Mouse (Mus musculus) liver, embryonic 13.5 days (tissue): Measurements from ENCODE around the gene Adgrl1. TPM values are rescaled to one million over a fixed set of nuclear protein-coding genes. Genes with fewer than 3 reads are reported as not detected.

Experiments
- ATAC-seq: fragments of 200-750 bp; cut with Nextera tagmentation; 2 replicates; pipeline ENCODE4 v1.8.0; 2017; ENCODE audit warnings: low read depth, mild to moderate bottlenecking, moderate number of reproducible peaks, moderate library complexity
- DNase-seq: peaks from one replicate; pipeline ENCODE4 v3.0.0; 2022
- H3K27ac ChIP-seq: fragments of 300-500 bp; sonication (generic); 2 replicates; pipeline ENCODE4 v1.5.1; 2015; ENCODE audit warnings: moderate library complexity, mild to moderate bottlenecking, inconsistent platforms
- H3K27me3 ChIP-seq: fragments of 300-500 bp; sonication (generic); 2 replicates; pipeline ENCODE4 v1.6.1; 2015; ENCODE audit warnings: mild to moderate bottlenecking, inconsistent platforms
- H3K36me3 ChIP-seq: fragments of 300-500 bp; sonication (generic); 2 replicates; pipeline ENCODE4 v1.6.1; 2015; ENCODE audit warnings: mild to moderate bottlenecking, inconsistent platforms
- H3K4me1 ChIP-seq: fragments of 300-500 bp; sonication (generic); replicated peaks from 2 replicates; pipeline ENCODE4 v1.6.1; 2015; ENCODE audit warnings: inconsistent platforms
- H3K4me2 ChIP-seq: fragments of 300-500 bp; sonication (generic); 2 replicates; pipeline ENCODE4 v1.6.1; 2015; ENCODE audit warnings: inconsistent platforms, mild to moderate bottlenecking, moderate library complexity
- H3K4me3 ChIP-seq: fragments of 300-500 bp; sonication (generic); replicated peaks from 2 replicates; pipeline ENCODE4 v1.5.1; 2015; ENCODE audit warnings: mild to moderate bottlenecking, inconsistent platforms
- H3K9ac ChIP-seq: fragments of 300-500 bp; sonication (generic); 2 replicates; pipeline ENCODE4 v1.6.1; 2015; ENCODE audit warnings: mild to moderate bottlenecking, inconsistent platforms
- H3K9me3 ChIP-seq: fragments of 300-500 bp; sonication (generic); replicated peaks from 2 replicates; pipeline ENCODE4 v1.6.1; 2016; ENCODE audit warnings: inconsistent platforms
- WGBS: fragments of 180-500 bp; shearing (Covaris S2); methylation state at CpG from one replicate; pipeline ENCODE4 v1.1.7; 2015; ENCODE audit not compliant: insufficient replicate concordance; 5-methylcytosine and 5-hydroxymethylcytosine counted together
- polyA plus RNA-seq: library from polyadenylated mRNA; unstranded; fragments of >200 nt; fragmentation: Nextera tagmentation; extraction: Ambion mirVana; gene quantifications from 2 replicates; pipeline ENCODE4 v1.2.1, GENCODE M21; 2015

Adgrl1 gene
- polyA plus RNA-seq, 1 experiment from 2014 or later, result 1.7 TPM

GRCm38 (mm10) chr8:83926266-83926665, 26.4 kb downstream of the Adgrl1 start:
- Histone ChIP-seq H3K27me3 (no peaks in the 10 kb centered on the region), H3K9me3 (no peaks in the 10 kb centered on the region), H3K4me3 (no peak overlapping the region), H3K9ac (no peak overlapping the region), H3K4me1 (no peaks in the 10 kb centered on the region), H3K27ac (no peak overlapping the region), H3K4me2 (no peak overlapping the region), H3K36me3 (peaks cover 28% of the 10 kb centered on the region)
- 52% methylated on average over 7 of the region's 7 CpGs for WGBS
- ATAC-seq (no peak), DNase-seq (no peak)

- Histone ChIP-seq H3K27me3 (no peaks in the 10 kb centered on the region), H3K9me3 (no peaks in the 10 kb centered on the region)
- 66% methylated on average over 5 of the region's 5 CpGs for WGBS
These were observed 34.3 kb downstream of the Adgrl1 start for GRCm38 (mm10) chr8:83934222-83934621.

GRCm38 (mm10) chr8:83934994-83935393, 35.1 kb downstream of the Adgrl1 start:
- peaks cover 66% of the 10 kb centered on the region for H3K36me3 ChIP-seq
- 61% methylated on average over 2 of the region's 2 CpGs for WGBS
- DNase-seq (no peak), ATAC-seq (no peak)
- H3K9me3 ChIP-seq, result no peaks in the 10 kb centered on the region
- H3K4me3 ChIP-seq, result no peak overlapping the region
- no peaks in the 10 kb centered on the region for H3K27me3 ChIP-seq
- no peak overlapping the region for H3K27ac ChIP-seq
- no peak overlapping the region for H3K4me2 ChIP-seq
- no peak overlapping the region for H3K9ac ChIP-seq
- no peaks in the 10 kb centered on the region for H3K4me1 ChIP-seq

More at GRCm38 (mm10) chr8:83934222-83934621, 34.3 kb downstream of the Adgrl1 start:
- H3K9ac ChIP-seq, result no peak overlapping the region
- DNase-seq (no peak), ATAC-seq (no peak)
- H3K4me3 ChIP-seq, result no peak overlapping the region
- peaks cover 71% of the 10 kb centered on the region for H3K36me3 ChIP-seq
- H3K4me2 ChIP-seq, result no peak overlapping the region
- no peaks in the 10 kb centered on the region for H3K4me1 ChIP-seq
- no peak overlapping the region for H3K27ac ChIP-seq

- H3K4me1 ChIP-seq, result no peaks in the 10 kb centered on the region
- H3K9me3 ChIP-seq, result no peaks in the 10 kb centered on the region
- no peak for ATAC-seq
- no peak overlapping the region for H3K27ac ChIP-seq
- H3K4me3 ChIP-seq, result no peak overlapping the region
- no peaks in the 10 kb centered on the region for H3K27me3 ChIP-seq
- H3K9ac ChIP-seq, result no peak overlapping the region
- WGBS, result 72% methylated on average over 8 of the region's 8 CpGs
- H3K4me2 ChIP-seq, result no peak overlapping the region
- DNase-seq, result no peak
- peaks cover 63% of the 10 kb centered on the region for H3K36me3 ChIP-seq
These were observed 35.5 kb downstream of the Adgrl1 start for GRCm38 (mm10) chr8:83935435-83935834.

- Histone ChIP-seq H3K4me1 (no peaks in the 10 kb centered on the region), H3K27ac (no peak overlapping the region), H3K9me3 (no peaks in the 10 kb centered on the region), H3K4me2 (no peak overlapping the region), H3K27me3 (no peaks in the 10 kb centered on the region), H3K36me3 (peaks cover 52% of the 10 kb centered on the region), H3K9ac (no peak overlapping the region), H3K4me3 (no peak overlapping the region)
- WGBS, result 69% methylated on average over 7 of the region's 7 CpGs
- ATAC-seq (no peak), DNase-seq (no peak)
These were observed 37.7 kb downstream of the Adgrl1 start for GRCm38 (mm10) chr8:83937645-83938044.

- no peaks in the 10 kb centered on the region for H3K9me3 ChIP-seq
- H3K9ac ChIP-seq, result no peak overlapping the region
- H3K27me3 ChIP-seq, result no peaks in the 10 kb centered on the region
- H3K36me3 ChIP-seq, result peaks cover 46% of the 10 kb centered on the region
- no peak overlapping the region for H3K4me2 ChIP-seq
- H3K27ac ChIP-seq, result no peak overlapping the region
- no peak overlapping the region for H3K4me3 ChIP-seq
- 79% methylated on average over 15 of the region's 15 CpGs for WGBS
- no peaks in the 10 kb centered on the region for H3K4me1 ChIP-seq
- DNase-seq (no peak), ATAC-seq (no peak)
These were observed 38.4 kb downstream of the Adgrl1 start for GRCm38 (mm10) chr8:83938330-83938729.

- Histone ChIP-seq H3K9ac (no peak overlapping the region), H3K9me3 (no peaks in the 10 kb centered on the region), H3K4me1 (no peaks in the 10 kb centered on the region), H3K36me3 (peaks cover 22% of the 10 kb centered on the region; the same call in 1 of the 2 replicates), H3K27ac (no peak overlapping the region), H3K4me2 (no peak overlapping the region), H3K4me3 (no peak overlapping the region), H3K27me3 (no peaks in the 10 kb centered on the region)
- no peak for DNase-seq
- ATAC-seq, result no peak
- 55% methylated on average over 6 of the region's 6 CpGs for WGBS
These were observed 41.3 kb downstream of the Adgrl1 start for GRCm38 (mm10) chr8:83941066-83941677.

GRCm38 (mm10) chr8:83942446-83942845, 42.5 kb downstream of the Adgrl1 start:
- Histone ChIP-seq H3K4me3 (no peak overlapping the region), H3K27me3 (no peaks in the 10 kb centered on the region; the same call in 1 of the 2 replicates), H3K9ac (no peak overlapping the region), H3K4me2 (no peak overlapping the region), H3K9me3 (no peaks in the 10 kb centered on the region), H3K4me1 (no peaks in the 10 kb centered on the region), H3K27ac (no peak overlapping the region), H3K36me3 (peaks cover 17% of the 10 kb centered on the region; the same call in 1 of the 2 replicates)
- no peak for DNase-seq
- no peak for ATAC-seq
- 61% methylated on average over 1 of the region's 1 CpGs for WGBS

GRCm38 (mm10) chr8:83945540-83945939, 45.6 kb downstream of the Adgrl1 start:
- no peak overlapping the region for H3K9ac ChIP-seq
- H3K9me3 ChIP-seq, result no peaks in the 10 kb centered on the region
- ATAC-seq (no peak), DNase-seq (no peak)
- H3K4me3 ChIP-seq, result no peak overlapping the region
- H3K27me3 ChIP-seq, result no peaks in the 10 kb centered on the region; the same call in 1 of the 2 replicates
- WGBS, result 29% methylated on average over 3 of the region's 3 CpGs
- no peak overlapping the region for H3K4me2 ChIP-seq
- no peaks in the 10 kb centered on the region for H3K4me1 ChIP-seq
- H3K36me3 ChIP-seq, result no peaks in the 10 kb centered on the region
- H3K27ac ChIP-seq, result no peak overlapping the region

- Histone ChIP-seq H3K27me3 (no peaks in the 10 kb centered on the region), H3K9me3 (no peaks in the 10 kb centered on the region), H3K36me3 (peaks cover 17% of the 10 kb centered on the region), H3K4me2 (peak overlapping the region; percentile 92), H3K4me3 (peak overlapping the region; percentile 94), H3K27ac (peak overlapping the region; percentile 36; the same call in 1 of the 2 replicates), H3K4me1 (peaks cover 30% of the 10 kb centered on the region), H3K9ac (peak overlapping the region; percentile 63)
- no peak for DNase-seq
- ATAC-seq, result no peak
- WGBS, result 3% methylated on average over 14 of the region's 14 CpGs
These were observed 54.8 kb downstream of the Adgrl1 start for GRCm38 (mm10) chr8:83954749-83955105.

GRCm38 (mm10) chr8:83955106-83955957, 55.4 kb downstream of the Adgrl1 start, which contains the start of the genes Gm10644 and Asf1b:
Gm10644 (minus strand) TSS chr8:83955205.
Asf1b (plus strand) TSS chr8:83955507.
- Histone ChIP-seq H3K36me3 (peaks cover 19% of the 10 kb centered on the region), H3K4me1 (peaks cover 30% of the 10 kb centered on the region), H3K27me3 (no peaks in the 10 kb centered on the region), H3K27ac (peak within 1 kb of the TSS; percentile 83), H3K9me3 (no peaks in the 10 kb centered on the region), H3K4me3 (peak within 1 kb of the TSS; percentile 94), H3K4me2 (peak within 1 kb of the TSS; percentile 92), H3K9ac (peak within 1 kb of the TSS; percentile 92)
- WGBS, result under 1% methylated on average over 75 of the region's 75 CpGs
- DNase-seq, result peak; percentile 98
- peak; percentile 98 for ATAC-seq
